Mouse (Mus musculus) kidney, postnatal 0 days (tissue): ENCODE measurements around the gene Aar2. TPM values are rescaled to one million over a fixed set of nuclear protein-coding genes. Genes with fewer than 3 reads are reported as not detected.

Experiments
- ATAC-seq: fragments of 200-750 bp; cut with Nextera tagmentation; replicated peaks from 2 replicates; pipeline ENCODE4 v1.8.0; 2017; ENCODE audit warnings: low read depth, moderate number of reproducible peaks, moderate TSS enrichment, moderate library complexity; ENCODE audit not compliant: low FRiP score
- DNase-seq: peaks from one replicate; pipeline ENCODE4 v3.0.0-alpha.2; 2016; ENCODE audit warnings: low spot score
- H3K27ac ChIP-seq: fragments of 300-500 bp; sonication (generic); 2 replicates; pipeline ENCODE4 v1.5.1; 2014; ENCODE audit warnings: mild to moderate bottlenecking
- H3K27me3 ChIP-seq: fragments of 300-500 bp; sonication (generic); 2 replicates; pipeline ENCODE4 v1.6.1; 2014; ENCODE audit warnings: low read length, mixed read lengths; ENCODE audit not compliant: insufficient read depth
- H3K36me3 ChIP-seq: fragments of 300-500 bp; sonication (generic); 2 replicates; pipeline ENCODE4 v1.6.1; 2014; ENCODE audit warnings: low read length, mixed read lengths; ENCODE audit not compliant: insufficient read depth
- H3K4me1 ChIP-seq: fragments of 300-500 bp; sonication (generic); replicated peaks from 2 replicates; pipeline ENCODE4 v1.6.1; 2014; ENCODE audit warnings: antibody characterized with exemption, low read length, mixed read lengths; ENCODE audit not compliant: insufficient read depth
- H3K4me2 ChIP-seq: fragments of 300-500 bp; sonication (generic); 2 replicates; pipeline ENCODE4 v1.6.1; 2014; ENCODE audit warnings: mild to moderate bottlenecking, low read length, moderate library complexity, mixed read lengths
- H3K4me3 ChIP-seq: fragments of 300-500 bp; sonication (generic); replicated peaks from 2 replicates; pipeline ENCODE4 v1.5.1; 2014; ENCODE audit warnings: low read depth, low read length
- H3K9ac ChIP-seq: fragments of 300-500 bp; sonication (generic); 2 replicates; pipeline ENCODE4 v1.6.1; 2014; ENCODE audit warnings: low read depth, low read length
- H3K9me3 ChIP-seq: fragments of 300-500 bp; sonication (generic); replicated peaks from 2 replicates; pipeline ENCODE4 v1.6.1; 2016; ENCODE audit warnings: low read length, inconsistent platforms, mixed read lengths
- CTCF ChIP-seq: IDR thresholded peaks from 2 replicates; pipeline ENCODE4 v1.5.1; 2016; ENCODE audit warnings: antibody characterized with exemption, low read depth, mild to moderate bottlenecking, moderate library complexity
- WGBS: fragments of 180-500 bp; shearing (Covaris S2); extraction: QIAGEN DNeasy Blood & Tissue Kit; methylation state at CpG from one replicate; pipeline ENCODE4 v1.1.7; 2014; 5-methylcytosine and 5-hydroxymethylcytosine counted together
- polyA plus RNA-seq: library from polyadenylated mRNA; unstranded; fragments of >200 nt; fragmentation: Nextera tagmentation; extraction: Ambion mirVana; gene quantifications from 2 replicates; pipeline ENCODE4 v1.2.1, GENCODE M21; 2015

Aar2 gene
- polyA plus RNA-seq, 1 experiment from 2014 or later = 30.0 TPM

GRCm38 (mm10) chr2:156613541-156614257 lies 66.3 kb downstream of the Aar2 start, which contains the start of gene Dlgap4:
Gene Dlgap4 (plus strand): TSS chr2:156613705.
- Histone ChIP-seq H3K27ac (no peak within 1 kb of the TSS), H3K9ac (peak within 1 kb of the TSS; percentile 49), H3K4me2 (peak within 1 kb of the TSS; percentile 97), H3K4me3 (peak within 1 kb of the TSS; percentile 59), H3K9me3 (no peaks in the 10 kb centered on the region), H3K4me1 (no peaks in the 10 kb centered on the region; the same call in 1 of the 2 replicates), H3K27me3 (peaks cover 50% of the 10 kb centered on the region), H3K36me3 (no peaks in the 10 kb centered on the region)
- ATAC-seq (peak; percentile 42; the same call in 1 of the 2 replicates), DNase-seq (peak; percentile 27)
- under 1% methylated on average over 70 of the region's 103 CpGs for WGBS
- TF ChIP-seq CTCF = no peak

- DNase-seq (no peak), ATAC-seq (no peak)
- Histone ChIP-seq H3K4me2 (peak overlapping the region; percentile 97), H3K9me3 (no peaks in the 10 kb centered on the region), H3K4me1 (no peaks in the 10 kb centered on the region; the same call in 1 of the 2 replicates), H3K27ac (no peak overlapping the region), H3K27me3 (peaks cover 50% of the 10 kb centered on the region), H3K4me3 (peak overlapping the region; percentile 59), H3K36me3 (no peaks in the 10 kb centered on the region), H3K9ac (no peak overlapping the region)
- under 1% methylated on average over 18 of the region's 18 CpGs for WGBS
- TF ChIP-seq CTCF = no peak
Measured at GRCm38 (mm10) chr2:156614258-156614556, 66.8 kb downstream of the Aar2 start.

GRCm38 (mm10) chr2:156614661-156615654 lies 67.6 kb downstream of the Aar2 start:
- Histone ChIP-seq H3K36me3 (no peaks in the 10 kb centered on the region), H3K27ac (no peak overlapping the region), H3K4me3 (peak overlapping the region; percentile 59; the same call in 1 of the 2 replicates), H3K4me1 (no peaks in the 10 kb centered on the region; the same call in 1 of the 2 replicates), H3K9ac (no peak overlapping the region), H3K27me3 (peaks cover 50% of the 10 kb centered on the region), H3K4me2 (no peak overlapping the region), H3K9me3 (no peaks in the 10 kb centered on the region)
- DNase-seq (no peak), ATAC-seq (peak; percentile 20; the same call in 1 of the 2 replicates)
- WGBS = 6% methylated on average over 31 of the region's 31 CpGs
- no peak for TF ChIP-seq CTCF

- Histone ChIP-seq H3K4me2 (no peak overlapping the region), H3K4me3 (no peak overlapping the region), H3K9ac (no peak overlapping the region), H3K4me1 (no peaks in the 10 kb centered on the region; the same call in 1 of the 2 replicates), H3K36me3 (no peaks in the 10 kb centered on the region), H3K27me3 (peaks cover 45% of the 10 kb centered on the region), H3K27ac (no peak overlapping the region), H3K9me3 (no peaks in the 10 kb centered on the region)
- ATAC-seq (no peak), DNase-seq (no peak)
- TF ChIP-seq CTCF = no peak
- WGBS = 62% methylated on average over 7 of the region's 7 CpGs
Measured at GRCm38 (mm10) chr2:156616513-156616912, 69.1 kb downstream of the Aar2 start.

GRCm38 (mm10) chr2:156617536-156617935 lies 70.2 kb downstream of the Aar2 start:
- Histone ChIP-seq H3K9me3 (no peaks in the 10 kb centered on the region), H3K27me3 (peaks cover 45% of the 10 kb centered on the region), H3K4me1 (no peaks in the 10 kb centered on the region; the same call in 1 of the 2 replicates), H3K4me3 (no peak overlapping the region), H3K4me2 (no peak overlapping the region), H3K27ac (no peak overlapping the region), H3K9ac (no peak overlapping the region), H3K36me3 (no peaks in the 10 kb centered on the region)
- 49% methylated on average over 11 of the region's 11 CpGs for WGBS
- DNase-seq (no peak), ATAC-seq (no peak)
- TF ChIP-seq CTCF = no peak

Other genes starting within 250 kb of the Aar2 start
- 14.7 and 16.2 TPM in 2 replicates for gene Cnbd2, start 235.3 kb upstream of the Aar2 start, polyA plus RNA-seq
- 140 and 181 TPM in 2 replicates for gene Scand1, start 234.9 kb upstream of the Aar2 start, polyA plus RNA-seq
- gene Epb41l1, start 126.7 kb upstream of the Aar2 start, polyA plus RNA-seq = 1.6 and 2.0 TPM in 2 replicates
- gene Dlgap4, start 66.1 kb downstream of the Aar2 start, polyA plus RNA-seq = 61.1 and 65.6 TPM in 2 replicates
- gene Myl9, start 227.8 kb downstream of the Aar2 start, polyA plus RNA-seq = 449 and 494 TPM in 2 replicates